Mouse (Mus musculus) bone marrow macrophage, adult 2 months (primary cell): Measurements from ENCODE around the gene Tdrd5. TPM values are rescaled to one million over a fixed set of nuclear protein-coding genes. Genes with fewer than 3 reads are reported as not detected.
"Not testable (repeated sequence)": the region's sequence is repeated elsewhere in the genome, so short reads cannot be mapped to it uniquely, and the experiment has no call there.

ENCODE experiments used
- H3K27ac ChIP-seq: 2 replicates; pipeline ENCODE4 v1.5.1; 2012; ENCODE audit warnings: low read depth, low read length; ENCODE audit not compliant: insufficient read depth
- H3K4me1 ChIP-seq: 2 replicates; pipeline ENCODE4 v1.6.1; 2012; ENCODE audit warnings: low read length; ENCODE audit not compliant: control insufficient read depth, insufficient read depth
- H3K4me3 ChIP-seq: 2 replicates; pipeline ENCODE4 v1.5.1; 2012; ENCODE audit warnings: mild to moderate bottlenecking, low read length, moderate library complexity; ENCODE audit not compliant: insufficient read depth
- CTCF ChIP-seq: IDR thresholded peaks from 2 replicates; pipeline ENCODE4 v1.5.1; 2012; ENCODE audit warnings: low read depth, mild to moderate bottlenecking, low read length, moderate library complexity
- POLR2A ChIP-seq: IDR thresholded peaks from 2 replicates; pipeline ENCODE4 v1.6.1; 2012; ENCODE audit warnings: mild to moderate bottlenecking, low read depth, low read length, borderline replicate concordance
- polyA plus RNA-seq: library from polyadenylated mRNA; stranded (reverse); fragments of >200 nt; gene quantifications from 2 replicates; pipeline ENCODE4 v1.2.4, GENCODE M21; 2012; ENCODE audit not compliant: missing spikeins, insufficient read depth, insufficient read length

The Tdrd5 gene
- not detected in 2 replicates for polyA plus RNA-seq

GRCm38 (mm10) chr1:156302911-156303749 is at the start of gene Tdrd5:
Tdrd5 (minus strand) TSS chr1:156303664.
- H3K4me3 ChIP-seq, result peak within 1 kb of the TSS; percentile 63
- no peak for TF ChIP-seq CTCF
- TF ChIP-seq POLR2A, result no peak
- H3K27ac ChIP-seq, result no peak within 1 kb of the TSS
- H3K4me1 ChIP-seq, result 0 out of 2 replicates have a peak, but pooled peaks cover 2% of the 10 kb centered on the region

GRCm38 (mm10) chr1:156352466-156352865 is 49.0 kb upstream of the Tdrd5 start:
- H3K4me3 ChIP-seq, result no peak overlapping the region
- no peak overlapping the region for H3K27ac ChIP-seq
- TF ChIP-seq POLR2A (no peak), CTCF (no peak)
- no peaks in the 10 kb centered on the region for H3K4me1 ChIP-seq

- Histone ChIP-seq H3K27ac (no peak overlapping the region), H3K4me1 (no peaks in the 10 kb centered on the region), H3K4me3 (no peak overlapping the region)
- no peak for TF ChIP-seq POLR2A
- no peak for TF ChIP-seq CTCF
Measured at GRCm38 (mm10) chr1:156350441-156350840, 47.0 kb upstream of the Tdrd5 start.

GRCm38 (mm10) chr1:156349031-156349430 is 45.6 kb upstream of the Tdrd5 start:
- Histone ChIP-seq H3K4me1 (no peaks in the 10 kb centered on the region), H3K4me3 (no peak overlapping the region), H3K27ac (no peak overlapping the region)
- no peak for TF ChIP-seq POLR2A

GRCm38 (mm10) chr1:156345633-156346032 is 42.2 kb upstream of the Tdrd5 start:
- no peak for TF ChIP-seq CTCF
- Histone ChIP-seq H3K4me1 (no peaks in the 10 kb centered on the region), H3K27ac (no peak overlapping the region), H3K4me3 (no peak overlapping the region)

GRCm38 (mm10) chr1:156344433-156344832 is 41.0 kb upstream of the Tdrd5 start:
- Histone ChIP-seq H3K27ac (no peak overlapping the region), H3K4me3 (no peak overlapping the region), H3K4me1 (no peaks in the 10 kb centered on the region)
- TF ChIP-seq CTCF (no peak), POLR2A (no peak)

GRCm38 (mm10) chr1:156340847-156341246 is 37.4 kb upstream of the Tdrd5 start:
- Histone ChIP-seq H3K4me3 (no peak overlapping the region), H3K4me1 (no peaks in the 10 kb centered on the region), H3K27ac (no peak overlapping the region)
- no peak for TF ChIP-seq CTCF
- no peak for TF ChIP-seq POLR2A

GRCm38 (mm10) chr1:156323126-156323525 is 19.7 kb upstream of the Tdrd5 start:
- no peak for TF ChIP-seq POLR2A
- no peak for TF ChIP-seq CTCF
- no peak overlapping the region for H3K27ac ChIP-seq
- no peak overlapping the region for H3K4me3 ChIP-seq
- H3K4me1 ChIP-seq, result no peaks in the 10 kb centered on the region

GRCm38 (mm10) chr1:156310630-156311029 is 7.2 kb upstream of the Tdrd5 start, which contains the start of gene Nphs2:
Nphs2 (plus strand) TSS chr1:156310727.
- Histone ChIP-seq H3K27ac (no peak within 1 kb of the TSS), H3K4me3 (no peak within 1 kb of the TSS), H3K4me1 (no peaks in the 10 kb centered on the region)
- TF ChIP-seq POLR2A (no peak), CTCF (no peak)

GRCm38 (mm10) chr1:156308595-156308994 is 5.1 kb upstream of the Tdrd5 start:
- Histone ChIP-seq H3K4me3 (no peak overlapping the region), H3K27ac (no peak overlapping the region), H3K4me1 (no peaks in the 10 kb centered on the region)
- TF ChIP-seq POLR2A (no peak), CTCF (no peak)

GRCm38 (mm10) chr1:156290016-156290415 is 13.4 kb downstream of the Tdrd5 start:
- Histone ChIP-seq H3K4me3 (no peak overlapping the region), H3K27ac (no peak overlapping the region), H3K4me1 (no peaks in the 10 kb centered on the region)
- TF ChIP-seq POLR2A (no peak), CTCF (no peak)

- not testable (repeated sequence) for H3K4me1 ChIP-seq, H3K27ac ChIP-seq, H3K4me3 ChIP-seq
Measured at GRCm38 (mm10) chr1:156289222-156289587, 14.3 kb downstream of the Tdrd5 start.
